Mouse (Mus musculus): Measurements from ENCODE around the gene Tmem156. TPM values are rescaled to one million over a fixed set of nuclear protein-coding genes. Genes with fewer than 3 reads are reported as not detected.
"Not testable (repeated sequence)": the region's sequence is repeated elsewhere in the genome, so short reads cannot be mapped to it uniquely, and the experiment has no call there.

Gene Tmem156
- total RNA-seq (2022) = under 1 TPM; 0.58 to 0.82 (median 0.59) TPM

DNA sequence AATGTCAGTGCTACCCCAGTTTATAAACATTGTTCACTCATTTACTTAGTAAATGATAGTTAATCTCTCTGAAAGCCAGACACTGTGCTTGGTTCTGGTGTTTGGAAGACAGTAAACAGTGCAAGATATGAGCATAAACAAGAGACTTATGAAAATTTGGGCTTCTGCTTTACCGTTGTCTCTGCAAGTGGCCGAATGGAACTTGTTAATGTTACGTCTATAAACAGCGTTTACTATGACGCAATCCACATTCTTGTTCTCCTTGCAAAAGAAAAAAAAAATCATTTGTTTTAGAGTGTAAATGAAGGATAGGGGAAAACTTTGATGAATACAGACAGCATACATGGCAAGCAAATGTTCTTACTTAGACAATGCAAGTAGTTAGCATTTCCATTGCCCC is at the start of gene Tmem156:
Gene Tmem156, minus strand, starts transcription at position 212 of the 400 bp plus-strand sequence.
- no peak for DNase-seq (ENCODE audit: low spot score in 2 of 2)

DNA sequence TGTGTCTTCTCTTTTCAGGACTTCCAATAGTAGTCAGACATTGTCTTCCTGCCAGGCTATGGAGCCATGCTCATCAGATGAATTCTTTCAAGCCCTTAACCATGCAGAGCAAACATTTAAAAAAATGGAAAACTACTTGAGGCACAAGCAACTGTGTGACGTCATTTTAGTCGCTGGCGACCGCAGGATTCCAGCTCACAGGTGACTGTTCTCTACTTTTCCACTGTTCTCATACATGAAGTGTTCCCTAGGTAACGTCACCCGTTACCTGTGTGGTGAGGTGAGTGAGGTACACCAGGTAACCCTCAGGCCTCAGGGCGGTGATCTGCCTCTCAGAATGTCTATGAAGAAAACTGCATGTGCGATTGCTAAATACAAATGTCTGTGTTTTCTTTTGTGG is 49.3 kb upstream of the Tmem156 start:
- DNase-seq (ENCODE audit: low spot score in 2 of 2) = no peak

DNA sequence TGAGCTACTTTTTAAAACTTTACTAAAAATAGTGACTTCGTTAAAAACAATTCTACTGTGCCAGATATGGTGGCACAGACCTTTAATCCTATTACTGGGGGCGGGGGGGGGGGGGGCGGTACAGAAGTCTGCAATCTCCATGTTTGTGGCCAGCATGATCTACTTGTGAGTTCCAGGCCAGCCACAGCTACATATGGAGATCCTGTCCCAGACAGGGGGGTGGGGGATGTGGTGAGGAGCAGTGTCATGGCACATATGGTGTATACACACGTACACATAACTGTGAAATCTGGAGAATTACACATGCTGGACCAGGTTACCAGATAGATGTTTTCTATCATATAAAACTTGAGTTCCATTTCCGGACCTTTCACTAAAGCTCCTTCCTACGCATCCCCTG is 45.1 kb upstream of the Tmem156 start:
- no peak for DNase-seq (ENCODE audit: low spot score in 2 of 2)

DNA sequence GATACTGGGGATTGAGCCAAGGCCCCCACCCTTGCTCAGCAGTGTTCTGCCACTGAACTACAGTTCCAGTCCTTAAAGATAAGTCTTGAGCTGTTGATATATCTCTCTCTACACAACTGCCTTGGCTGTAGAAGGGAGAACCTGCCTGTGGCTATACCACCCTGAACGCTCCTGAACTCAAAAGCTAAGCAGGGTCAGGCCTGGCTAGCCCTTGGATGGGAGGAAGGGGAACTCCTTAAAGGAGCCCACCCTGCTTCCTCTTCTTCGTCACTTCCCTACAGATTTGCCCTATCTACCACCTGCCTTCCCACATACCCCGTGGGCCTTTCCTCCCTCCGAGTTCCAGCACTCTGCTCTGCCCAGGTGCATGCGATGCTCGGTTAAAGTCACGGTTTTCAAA is 44.2 kb upstream of the Tmem156 start:
- no peak for DNase-seq (ENCODE audit: low spot score in 2 of 2)

DNA sequence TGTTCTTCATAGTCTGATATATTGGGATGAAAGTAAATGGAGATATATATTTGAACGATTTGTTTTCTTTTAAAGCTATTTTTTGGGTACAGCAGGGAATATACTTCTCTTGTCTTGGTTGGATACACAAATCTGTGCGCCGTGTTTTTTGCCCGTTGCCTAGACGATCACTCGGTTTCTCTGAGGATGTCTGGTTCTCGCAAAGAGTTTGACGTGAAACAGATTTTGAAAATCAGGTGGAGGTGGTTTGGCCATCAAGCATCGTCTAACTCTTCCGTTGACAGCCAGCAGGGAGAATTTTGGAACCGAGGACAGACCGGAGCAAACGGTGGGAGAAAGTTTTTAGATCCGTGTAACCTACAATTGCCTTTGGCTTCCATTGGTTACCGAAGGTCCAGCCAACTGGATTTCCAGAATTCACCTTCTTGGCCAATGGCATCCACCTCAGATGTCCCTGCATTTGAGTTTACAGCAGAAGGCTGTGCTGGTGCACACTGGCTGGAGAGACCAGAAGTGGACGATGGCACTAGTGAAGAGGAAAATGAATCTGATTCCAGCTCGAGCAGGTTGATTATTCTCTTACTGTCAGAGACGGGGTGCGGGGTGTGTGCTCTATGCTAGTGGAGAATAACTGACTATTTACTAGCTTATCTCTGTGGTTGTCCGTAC is 39.4 kb upstream of the Tmem156 start:
- peak in 1 of 2 experiments; percentile 39 for DNase-seq (ENCODE audit: low spot score in 2 of 2)

DNA sequence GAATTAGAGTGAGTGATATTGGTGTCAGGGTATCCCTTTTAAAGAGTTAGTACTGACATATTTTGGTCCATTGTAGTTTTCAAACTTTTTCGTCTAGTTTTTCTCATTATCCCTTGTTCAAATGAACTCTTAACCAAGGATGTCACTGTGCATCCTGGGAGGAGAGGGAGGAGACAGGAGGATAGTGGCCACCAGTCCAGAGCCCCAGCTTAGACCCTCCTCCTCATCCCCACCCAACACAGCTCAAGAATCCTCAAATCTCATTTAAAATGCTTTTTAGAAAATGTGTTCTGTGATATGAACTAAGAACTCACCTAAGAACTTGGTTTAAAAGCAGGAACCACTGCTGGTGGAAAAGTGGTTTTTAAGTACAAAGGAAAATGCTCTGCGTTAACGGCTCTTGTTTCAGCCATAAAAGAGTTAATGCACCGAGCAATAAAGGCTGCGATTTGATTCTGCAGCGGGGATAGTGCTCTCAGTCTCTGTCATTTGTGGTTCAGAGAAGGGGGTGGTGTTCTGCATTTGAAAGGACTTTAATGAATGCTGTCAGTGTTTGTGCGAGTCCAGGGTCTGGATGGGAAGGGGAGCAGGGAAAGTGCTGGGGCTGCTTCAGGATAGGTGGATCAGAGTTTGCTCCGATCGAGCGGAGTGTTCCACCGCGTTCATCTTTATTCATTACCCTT is 38.7 kb upstream of the Tmem156 start:
- DNase-seq (ENCODE audit: low spot score in 2 of 2) = no peak

DNA sequence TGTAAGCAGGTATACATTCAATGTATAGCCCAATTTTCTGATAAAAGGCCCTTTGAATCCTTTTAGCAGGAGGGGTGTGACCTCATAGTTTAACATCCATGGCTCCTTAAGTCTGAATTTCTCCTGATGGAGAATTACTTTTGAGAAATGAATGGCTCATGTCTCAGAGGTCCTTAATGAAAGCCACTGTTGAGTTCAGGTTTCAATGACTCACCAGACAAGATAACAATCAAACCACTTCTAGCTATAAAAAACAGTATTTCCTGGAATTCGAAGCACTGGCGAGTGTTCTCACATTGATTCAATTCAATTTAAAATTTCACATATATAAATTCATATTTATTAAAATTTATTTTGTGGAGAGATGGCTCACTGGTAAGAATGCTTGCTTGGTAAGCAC is 36.5 kb upstream of the Tmem156 start:
- DNase-seq (ENCODE audit: low spot score in 2 of 2) = no peak

DNA sequence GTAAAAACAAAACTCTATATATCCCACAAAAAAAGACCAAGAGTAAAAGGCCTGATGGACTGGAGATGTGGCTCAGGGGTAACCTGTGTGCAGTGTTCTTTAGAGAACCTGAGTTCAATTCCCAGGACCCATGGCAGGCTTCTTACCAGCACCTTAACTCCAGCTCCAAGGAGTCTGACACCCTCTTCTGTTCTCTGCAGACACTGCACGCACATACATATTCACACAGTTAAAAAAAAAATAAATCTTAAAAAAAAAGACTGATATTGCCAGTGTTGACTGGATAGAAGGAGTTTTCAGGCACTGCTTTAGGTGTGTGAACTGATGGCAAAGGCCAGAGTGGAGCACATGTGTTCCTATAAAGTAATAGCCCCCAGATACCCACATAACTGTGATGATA is 34.2 kb upstream of the Tmem156 start:
- no peak for DNase-seq (ENCODE audit: low spot score in 2 of 2)

DNA sequence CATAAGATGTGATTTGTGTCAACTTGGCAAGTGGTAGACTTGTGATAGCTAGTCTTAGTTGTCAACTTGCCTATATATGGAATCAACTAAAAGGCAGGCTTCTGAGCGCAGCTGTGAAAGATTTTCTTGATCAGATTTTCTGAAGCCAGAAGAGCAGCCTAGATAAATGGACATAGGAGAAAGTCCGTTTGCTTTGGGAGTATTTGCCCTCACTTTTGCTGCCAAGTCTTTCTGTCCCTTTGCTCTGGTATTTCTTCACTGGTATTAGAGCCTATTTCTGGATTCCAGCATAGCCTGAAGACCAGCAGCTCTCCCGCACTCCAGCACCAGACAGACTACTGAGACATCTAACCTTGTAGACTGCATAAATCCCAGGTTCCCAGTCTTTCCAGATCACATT is 30.7 kb upstream of the Tmem156 start:
- no peak for DNase-seq (ENCODE audit: low spot score in 2 of 2)

DNA sequence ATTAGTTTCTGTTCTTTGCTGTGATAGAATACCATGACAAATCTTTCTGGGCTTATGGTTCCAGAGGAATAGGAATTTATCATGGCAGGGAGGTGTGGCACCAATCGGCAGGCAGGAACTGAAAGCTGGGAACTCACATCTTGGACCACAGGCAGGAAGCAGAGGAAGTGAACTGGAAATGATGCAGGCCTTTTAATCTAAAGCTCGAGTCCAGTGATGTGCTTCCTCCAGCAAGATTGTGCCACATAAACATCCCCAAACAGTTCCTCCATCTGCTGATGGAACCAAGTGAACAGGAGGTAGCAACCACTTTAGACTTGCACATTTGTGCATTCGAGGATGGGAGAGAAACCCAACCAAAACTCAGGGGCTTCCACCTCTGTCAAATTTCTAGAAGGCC is 28.0 kb upstream of the Tmem156 start:
- no peak for DNase-seq (ENCODE audit: low spot score in 2 of 2)

DNA sequence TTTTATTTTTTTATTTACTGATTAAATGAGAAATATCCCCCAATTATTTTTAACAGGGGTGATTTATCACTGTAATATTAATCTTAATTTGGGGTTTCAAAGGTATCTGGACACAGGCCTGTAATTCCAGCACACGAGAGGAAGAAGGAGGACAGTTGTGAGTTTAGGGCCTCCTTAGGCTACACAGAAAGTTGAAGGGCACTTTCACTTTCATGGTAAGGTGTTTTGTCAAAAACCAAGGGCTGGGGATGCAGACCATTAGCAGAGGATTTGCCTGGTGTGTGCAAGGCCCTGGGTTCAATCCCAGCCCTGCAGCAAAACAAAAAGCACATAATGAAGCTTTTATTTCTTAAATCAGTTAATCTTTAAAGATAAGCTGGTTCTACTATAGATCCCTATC is 27.6 kb upstream of the Tmem156 start:
- DNase-seq (ENCODE audit: low spot score in 2 of 2) = no peak

DNA sequence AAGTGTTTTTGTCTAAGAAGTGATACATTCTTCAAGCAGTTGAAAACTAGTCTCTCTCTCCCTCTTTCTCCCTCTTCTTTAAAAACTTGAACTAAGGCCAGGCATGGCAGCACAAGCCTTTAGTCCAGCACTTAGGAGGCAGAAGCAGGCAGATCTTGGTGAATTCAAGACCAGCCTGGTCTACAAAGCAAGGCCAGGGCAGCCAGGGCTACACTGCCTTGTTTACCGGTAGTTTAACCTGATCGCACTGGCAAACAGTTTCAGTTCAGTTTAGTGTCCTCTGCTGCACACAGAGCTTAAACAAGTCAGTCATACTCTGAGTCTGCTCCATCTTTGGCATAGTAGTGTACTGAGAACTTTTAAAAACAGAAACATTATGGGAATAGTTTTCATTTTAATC is 24.9 kb upstream of the Tmem156 start:
- DNase-seq (ENCODE audit: low spot score in 2 of 2) = no peak

DNA sequence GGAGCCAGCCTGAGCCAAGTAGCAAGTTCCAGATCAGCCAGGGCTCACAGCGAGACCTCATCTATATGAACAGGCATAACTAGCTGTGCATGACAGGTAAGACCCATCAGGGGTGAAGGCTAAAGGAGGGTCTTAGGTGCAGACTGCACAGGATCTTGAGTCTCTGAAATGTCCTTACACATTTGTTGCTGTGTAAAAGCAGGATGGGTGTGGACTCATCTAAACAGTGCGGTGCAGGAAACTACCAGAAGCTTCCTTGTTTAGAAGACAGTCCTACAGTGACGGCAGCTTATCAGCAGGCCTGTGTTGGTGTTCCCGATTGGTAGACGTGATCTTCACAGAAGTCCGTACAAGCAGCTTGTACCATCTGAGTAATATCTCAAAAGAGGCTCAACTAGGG is 21.4 kb upstream of the Tmem156 start:
- no peak for DNase-seq (ENCODE audit: low spot score in 2 of 2)

DNA sequence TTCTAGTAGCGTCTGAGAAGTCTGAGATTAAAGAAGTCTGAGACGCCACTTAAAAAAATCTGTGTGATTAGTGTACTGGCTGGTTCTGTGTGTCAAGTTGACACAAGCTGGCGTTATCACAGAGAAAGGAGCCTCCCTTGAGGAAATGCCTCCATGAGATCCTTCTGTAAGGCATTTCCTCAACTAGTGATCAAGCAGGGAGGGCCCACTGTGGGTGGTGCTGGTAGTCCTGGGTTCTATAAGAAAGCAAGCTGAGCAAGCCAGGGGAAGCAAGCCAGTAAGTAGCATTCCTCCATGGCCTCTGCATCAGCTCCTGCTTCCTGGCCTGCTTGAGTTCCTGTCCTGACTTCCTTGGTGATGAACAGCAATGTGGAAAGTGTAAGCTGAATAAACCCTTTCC is 20.3 kb upstream of the Tmem156 start:
- DNase-seq (ENCODE audit: low spot score in 2 of 2) = not testable (repeated sequence)

DNA sequence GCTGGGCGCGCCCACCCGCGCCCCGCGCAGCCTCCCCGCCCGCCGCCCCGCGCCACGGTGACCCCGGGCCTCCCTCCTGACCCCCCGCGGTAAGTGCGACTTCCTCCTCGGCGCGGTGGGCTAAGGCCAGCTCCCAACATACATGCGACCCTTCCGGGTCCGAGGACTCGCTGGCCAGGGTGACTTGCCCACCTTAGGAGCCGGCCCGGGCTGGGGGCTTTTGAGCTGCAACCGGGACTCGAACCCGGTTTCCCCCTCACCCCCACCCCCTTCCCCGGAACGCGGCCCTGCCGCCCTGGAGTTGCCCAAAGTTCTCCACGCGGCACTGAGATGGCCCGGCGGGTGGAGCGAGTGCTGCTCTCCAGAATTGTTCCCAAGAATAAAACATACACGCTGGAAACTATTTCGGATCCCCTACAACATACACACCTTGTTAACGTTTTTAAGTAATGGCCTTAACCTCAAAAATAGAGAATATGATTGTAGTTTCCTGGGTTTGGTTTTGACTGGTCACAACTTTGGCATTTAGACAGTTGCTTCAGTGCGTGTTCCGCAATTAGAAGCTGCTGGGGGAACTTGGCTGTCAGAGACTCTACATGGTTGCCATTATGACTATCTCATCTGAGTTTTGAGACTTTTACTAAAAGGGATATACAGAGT is 16.0 kb upstream of the Tmem156 start:
- DNase-seq (ENCODE audit: low spot score in 2 of 2) = no peak

DNA sequence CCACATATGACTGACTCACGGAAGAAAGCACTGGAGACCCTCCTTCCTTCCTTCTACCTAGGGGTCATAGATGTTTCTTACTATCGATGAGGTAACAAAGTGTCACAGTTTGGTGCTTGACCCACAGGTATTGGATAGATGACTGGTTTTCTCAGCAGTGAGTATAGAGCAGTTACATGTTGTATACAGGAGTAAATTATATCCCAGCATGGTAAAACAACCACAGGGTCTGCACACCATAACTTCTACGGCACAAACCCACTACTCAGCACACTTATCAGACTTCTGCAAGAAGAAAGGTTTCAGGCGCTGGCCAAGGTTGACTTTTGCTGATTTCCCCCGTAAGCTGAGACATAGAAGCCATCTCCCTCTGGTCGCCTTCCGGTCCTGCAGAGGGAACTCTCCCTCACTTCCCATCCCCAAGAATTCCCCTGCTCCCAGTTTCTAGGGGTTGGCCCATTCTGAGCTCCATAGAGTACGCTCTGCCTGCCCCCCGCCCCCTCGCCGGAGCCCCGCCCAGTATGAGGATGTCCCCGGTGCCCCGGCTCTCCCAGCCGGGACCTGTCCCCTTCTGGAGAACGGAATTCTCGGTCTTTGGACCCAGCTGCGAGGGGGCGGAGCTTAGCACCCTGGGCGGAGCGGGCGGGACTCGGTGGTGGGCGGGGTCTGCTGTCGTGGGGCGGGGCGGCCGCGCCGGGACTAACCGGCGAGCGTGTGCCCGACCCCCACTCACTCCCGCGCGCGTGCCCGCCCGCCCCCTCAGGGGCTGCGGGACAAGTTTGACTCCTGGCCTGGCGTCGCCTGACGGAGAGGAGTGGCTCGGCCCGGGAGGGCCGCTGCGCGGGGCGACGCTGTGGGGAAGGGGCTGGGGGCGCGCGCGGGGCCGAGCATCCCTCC is 15.2 kb upstream of the Tmem156 start, which contains the start of gene Klhl5:
Gene Klhl5, plus strand, starts transcription at position 664 of the 897 bp plus-strand sequence.
- peak; percentile 63 to 72 for DNase-seq (ENCODE audit: low spot score in 2 of 2)

DNA sequence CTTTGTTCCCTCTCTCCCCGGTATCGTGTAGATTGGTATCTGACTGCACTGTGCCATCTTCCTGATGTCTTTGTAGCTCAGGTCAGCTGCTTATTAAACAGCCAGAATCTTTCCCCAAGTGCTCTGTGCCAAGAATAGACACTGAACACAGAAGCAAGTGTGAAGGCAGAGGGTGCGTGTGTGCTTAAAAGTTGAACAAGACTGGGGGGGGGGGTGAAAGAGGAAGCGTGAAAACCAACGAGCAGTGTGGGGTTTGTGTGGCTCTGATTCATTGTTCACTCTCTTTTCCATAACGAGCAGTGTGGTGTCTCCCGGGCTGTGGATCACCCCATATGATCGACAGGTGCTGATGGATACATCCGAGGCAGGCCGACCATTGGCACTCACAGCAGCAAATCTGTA is 10.7 kb upstream of the Tmem156 start:
- no peak for DNase-seq (ENCODE audit: low spot score in 2 of 2)

DNA sequence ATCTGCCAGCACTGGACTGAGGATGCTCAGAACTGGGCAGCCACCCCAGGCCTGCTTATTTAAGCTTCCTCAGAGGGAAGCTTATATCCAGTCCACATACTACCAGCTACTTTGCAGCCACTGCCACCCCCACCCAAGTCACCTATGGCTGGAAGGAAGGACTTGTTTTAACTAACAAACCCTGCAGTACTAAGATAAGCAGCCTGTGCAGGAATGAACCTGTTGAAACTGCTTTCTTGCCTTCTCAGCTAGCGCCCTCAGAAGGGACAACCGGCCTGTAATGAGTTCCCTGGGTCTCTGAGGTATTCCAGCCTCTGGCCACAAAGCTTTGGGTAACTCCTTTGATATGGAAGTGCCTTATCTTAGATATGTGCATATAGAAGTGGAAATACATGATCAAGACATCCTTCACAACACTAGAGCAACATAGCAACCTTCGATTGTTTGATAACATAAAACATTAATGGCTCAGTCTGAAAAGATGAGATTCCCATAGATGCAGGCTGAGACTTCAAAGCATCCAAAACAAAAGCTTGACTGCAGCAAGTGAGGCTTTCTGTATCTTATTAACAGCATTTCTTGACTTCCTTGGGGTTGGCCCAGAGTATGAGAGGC is 10.2 kb upstream of the Tmem156 start:
- no peak for DNase-seq (ENCODE audit: low spot score in 2 of 2)

DNA sequence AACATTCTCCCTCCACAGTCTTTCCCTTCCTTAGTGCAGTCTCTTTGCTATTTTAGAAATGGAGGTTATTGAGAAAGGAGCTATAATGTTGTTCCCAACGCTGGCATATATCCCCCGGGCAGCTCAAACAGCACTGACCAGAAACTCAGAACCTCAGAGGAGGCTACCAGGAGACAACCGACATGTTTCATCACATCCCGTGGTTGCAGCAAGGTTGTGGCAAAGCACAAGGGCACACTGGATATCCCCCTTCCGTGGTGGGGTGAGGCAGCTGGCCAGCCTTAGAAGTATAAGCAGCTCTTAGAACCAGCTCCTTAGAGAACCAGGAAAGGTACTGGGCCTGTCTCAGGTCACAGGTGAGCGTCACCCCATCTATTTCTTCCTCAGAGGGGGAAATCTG is 9.7 kb upstream of the Tmem156 start:
- no peak for DNase-seq (ENCODE audit: low spot score in 2 of 2)

DNA sequence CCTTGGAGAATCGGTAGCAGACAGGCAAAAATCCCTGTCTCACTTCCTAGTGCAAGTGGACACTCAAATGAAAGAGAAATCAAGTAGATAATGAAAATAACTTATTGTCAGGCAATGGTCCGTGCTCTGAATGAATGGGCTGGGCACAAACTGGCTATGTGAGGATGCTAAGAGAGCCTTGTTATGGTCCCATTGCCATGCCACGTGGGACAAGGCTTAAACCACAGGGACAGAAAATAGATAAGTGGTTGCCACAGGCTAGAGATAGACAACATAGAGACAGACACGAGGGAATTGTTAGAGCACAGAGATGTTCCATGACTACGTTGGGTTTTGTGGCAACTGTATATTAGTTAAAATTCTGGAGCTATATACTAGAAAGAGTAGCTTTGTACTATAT is 9.3 kb upstream of the Tmem156 start:
- no peak for DNase-seq (ENCODE audit: low spot score in 2 of 2)

DNA sequence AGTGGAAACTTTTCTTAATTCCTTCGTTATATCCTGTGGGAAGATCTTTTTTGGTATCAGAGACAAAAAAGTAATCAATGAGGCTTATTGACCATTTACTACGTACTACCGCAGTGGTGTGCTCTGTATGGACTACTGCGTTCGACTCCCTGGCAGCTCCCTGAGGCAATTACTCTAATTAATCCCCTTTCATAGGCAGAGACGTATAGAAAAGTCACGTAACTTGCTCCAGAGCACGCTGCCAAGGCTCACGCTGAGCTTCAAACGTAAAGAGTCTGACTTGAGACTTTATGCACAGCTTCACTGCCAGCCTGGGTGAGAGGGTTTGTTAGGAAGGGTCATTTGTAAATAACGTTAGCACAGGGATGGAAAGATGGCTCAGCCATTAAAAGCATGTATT is 8.1 kb upstream of the Tmem156 start:
- DNase-seq (ENCODE audit: low spot score in 2 of 2) = no peak
